Mouse (Mus musculus) thymus, adult 2 months (tissue): Measurements from ENCODE around the gene Teddm1a. TPM values are rescaled to one million over a fixed set of nuclear protein-coding genes. Genes with fewer than 3 reads are reported as not detected.
"Not testable (repeated sequence)": the region's sequence is repeated elsewhere in the genome, so short reads cannot be mapped to it uniquely, and the experiment has no call there.

Source experiments
- DNase-seq: peaks from one replicate; pipeline ENCODE4 v3.0.0; 2021
- H3K27ac ChIP-seq: fragments of 200-500 bp; 2 replicates; pipeline ENCODE4 v1.5.1; 2012; ENCODE audit warnings: low read length, control low read depth; ENCODE audit not compliant: control insufficient read depth, insufficient read depth
- H3K27me3 ChIP-seq: fragments of 200-500 bp; 2 replicates; pipeline ENCODE4 v1.6.1; 2012; ENCODE audit warnings: mild to moderate bottlenecking, low read length, moderate library complexity, mixed read lengths; ENCODE audit not compliant: control insufficient read depth, insufficient read depth
- H3K36me3 ChIP-seq: fragments of 200-500 bp; 2 replicates; pipeline ENCODE4 v1.6.1; 2012; ENCODE audit warnings: mild to moderate bottlenecking, low read length, moderate library complexity; ENCODE audit not compliant: control insufficient read depth, insufficient read depth
- H3K4me1 ChIP-seq: fragments of 200-500 bp; replicated peaks from 2 replicates; pipeline ENCODE4 v1.6.1; 2012; ENCODE audit warnings: low read length; ENCODE audit not compliant: control insufficient read depth, insufficient read depth
- H3K4me3 ChIP-seq: fragments of 200-500 bp; 2 replicates; pipeline ENCODE4 v1.5.1; 2012; ENCODE audit warnings: mild to moderate bottlenecking, low read length, control low read depth, moderate library complexity; ENCODE audit not compliant: control insufficient read depth, insufficient read depth
- CTCF ChIP-seq: fragments of 200-500 bp; IDR thresholded peaks from 2 replicates; pipeline ENCODE4 v1.5.1; 2012; ENCODE audit warnings: mild to moderate bottlenecking, control low read depth, low read length, moderate library complexity, borderline replicate concordance; ENCODE audit not compliant: control insufficient read depth, poor library complexity, insufficient read depth; ENCODE audit errors: extremely low read depth
- POLR2A ChIP-seq: fragments of 200-500 bp; IDR thresholded peaks from 2 replicates; pipeline ENCODE4 v1.6.1; 2012; ENCODE audit warnings: mild to moderate bottlenecking, low read length, control low read depth, moderate library complexity; ENCODE audit not compliant: control insufficient read depth, poor library complexity, insufficient read depth; ENCODE audit errors: extremely low read depth
- WGBS: fragments of 180-500 bp; shearing (Covaris S2); methylation state at CpG from one replicate; pipeline ENCODE4 v1.1.7; 2018; 5-methylcytosine and 5-hydroxymethylcytosine counted together
- polyA plus RNA-seq: library from polyadenylated mRNA; depleted of rRNA; stranded (reverse); fragments of >200 nt; gene quantifications from 2 replicates; pipeline ENCODE4 v1.2.3, GENCODE M21; 2012

The Teddm1a gene
- polyA plus RNA-seq, 1 experiment = not detected

DNA sequence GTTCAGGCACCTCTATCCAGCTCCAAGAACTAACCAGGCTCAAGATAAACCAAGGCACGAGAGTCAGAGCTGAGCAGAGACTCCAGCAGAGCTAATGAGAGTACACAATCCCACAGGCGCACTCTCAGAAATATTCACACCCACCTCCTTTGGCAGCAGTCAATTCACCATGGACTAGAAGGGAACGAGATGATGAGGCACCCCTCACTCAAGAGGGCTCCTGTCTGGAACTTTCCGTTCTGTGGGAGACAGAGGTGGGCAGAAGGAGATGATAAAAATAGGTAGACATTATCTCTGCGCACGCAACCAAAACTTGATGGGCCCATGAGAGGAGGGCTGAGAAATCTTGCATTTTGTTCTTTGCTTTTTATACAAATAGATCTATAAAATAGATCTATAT lies 17.5 kb upstream of the Teddm1a start, which contains the start of gene Teddm1b:
TSS of gene Teddm1b (plus strand) at position 301 of the 400 bp plus-strand sequence.
- no peak within 1 kb of the TSS for H3K4me3 ChIP-seq
- no peaks in the 10 kb centered on the region for H3K4me1 ChIP-seq
- TF ChIP-seq POLR2A = no peak
- no peak for TF ChIP-seq CTCF
- H3K36me3 ChIP-seq = no peaks in the 10 kb centered on the region
- H3K27ac ChIP-seq = no peak within 1 kb of the TSS
- no peaks in the 10 kb centered on the region for H3K27me3 ChIP-seq
- DNase-seq = no peak
- 94% methylated on average over 6 of the region's 6 CpGs for WGBS

DNA sequence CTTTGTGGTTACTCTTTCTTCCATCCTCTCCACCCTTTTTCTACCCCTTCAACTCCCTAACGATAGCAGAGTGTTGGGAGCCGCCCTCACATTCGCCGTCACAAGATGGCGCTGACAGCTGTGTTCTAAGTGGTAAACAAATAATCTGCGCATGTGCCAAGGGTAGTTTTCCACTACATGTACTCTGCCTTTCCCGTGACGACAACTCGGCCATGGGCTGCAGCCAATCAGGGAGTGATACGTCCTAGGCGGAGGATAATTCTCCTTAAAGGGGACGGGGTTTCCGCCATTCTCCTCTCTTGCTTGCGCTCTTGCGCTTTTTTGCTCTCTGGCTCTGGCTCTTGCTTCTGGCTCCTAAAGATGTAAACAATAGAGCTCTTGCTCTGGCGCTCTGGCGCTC lies 11.2 kb upstream of the Teddm1a start:
- not testable (repeated sequence) for DNase-seq, H3K36me3 ChIP-seq, H3K4me1 ChIP-seq, H3K4me3 ChIP-seq, H3K27ac ChIP-seq, H3K27me3 ChIP-seq
- WGBS = 98% methylated on average over 17 of the region's 17 CpGs

GRCm38 (mm10) chr1:153886024-153886633 lies 5.4 kb upstream of the Teddm1a start:
- H3K36me3 ChIP-seq = no peaks in the 10 kb centered on the region
- 72% methylated on average over 17 of the region's 17 CpGs for WGBS
- no peak overlapping the region for H3K27ac ChIP-seq
- no peak overlapping the region for H3K4me3 ChIP-seq
- DNase-seq = no peak
- no peaks in the 10 kb centered on the region for H3K4me1 ChIP-seq
- H3K27me3 ChIP-seq = no peaks in the 10 kb centered on the region
- TF ChIP-seq CTCF = no peak
- no peak for TF ChIP-seq POLR2A

GRCm38 (mm10) chr1:153890121-153890520 lies 1.4 kb upstream of the Teddm1a start:
- Histone ChIP-seq H3K27ac (no peak overlapping the region), H3K4me3 (no peak overlapping the region), H3K36me3 (no peaks in the 10 kb centered on the region), H3K27me3 (no peaks in the 10 kb centered on the region), H3K4me1 (no peaks in the 10 kb centered on the region)
- TF ChIP-seq POLR2A (no peak), CTCF (no peak)
- DNase-seq = no peak
- 98% methylated on average over 10 of the region's 10 CpGs for WGBS

GRCm38 (mm10) chr1:153893746-153894145 lies 2.2 kb downstream of the Teddm1a start:
- Histone ChIP-seq H3K27me3 (no peaks in the 10 kb centered on the region), H3K4me1 (no peaks in the 10 kb centered on the region), H3K4me3 (no peak overlapping the region), H3K36me3 (no peaks in the 10 kb centered on the region), H3K27ac (no peak overlapping the region)
- no peak for DNase-seq
- WGBS = 71% methylated on average over 2 of the region's 2 CpGs
- TF ChIP-seq POLR2A (no peak), CTCF (no peak)

DNA sequence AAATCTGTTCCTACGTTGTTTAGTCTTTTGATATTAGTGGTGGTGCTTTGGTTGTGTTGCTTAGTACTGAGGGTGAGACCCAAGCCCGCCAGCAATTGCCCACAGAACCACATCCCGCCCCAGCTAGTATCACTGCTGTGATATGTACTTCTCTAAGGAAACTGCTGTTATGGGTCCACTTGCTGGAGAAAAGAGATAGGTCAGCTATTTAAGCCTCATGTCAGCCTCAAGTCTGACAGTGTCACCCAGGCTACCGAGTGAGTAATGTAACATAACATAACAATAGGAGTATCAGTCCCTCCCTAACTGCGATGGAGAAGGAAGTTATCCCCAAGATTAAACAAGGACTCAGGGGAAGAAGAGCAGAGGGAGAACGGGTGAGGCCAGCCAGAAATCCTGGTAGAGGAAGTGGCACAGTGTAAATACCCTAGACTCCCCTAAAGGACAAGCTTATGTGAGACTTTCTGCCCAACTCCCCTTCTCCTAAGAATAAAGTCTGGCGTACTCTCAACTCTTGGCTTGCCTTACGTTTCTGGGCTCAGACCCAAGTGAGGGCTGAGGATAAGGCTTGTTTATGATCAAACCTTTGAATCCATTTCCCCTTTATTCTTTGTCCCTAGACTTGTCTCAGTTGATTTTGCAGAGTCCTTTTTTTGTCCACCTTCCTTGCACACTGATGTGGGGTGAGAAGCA lies 2.8 kb downstream of the Teddm1a start:
- TF ChIP-seq POLR2A (no peak), CTCF (no peak)

DNA sequence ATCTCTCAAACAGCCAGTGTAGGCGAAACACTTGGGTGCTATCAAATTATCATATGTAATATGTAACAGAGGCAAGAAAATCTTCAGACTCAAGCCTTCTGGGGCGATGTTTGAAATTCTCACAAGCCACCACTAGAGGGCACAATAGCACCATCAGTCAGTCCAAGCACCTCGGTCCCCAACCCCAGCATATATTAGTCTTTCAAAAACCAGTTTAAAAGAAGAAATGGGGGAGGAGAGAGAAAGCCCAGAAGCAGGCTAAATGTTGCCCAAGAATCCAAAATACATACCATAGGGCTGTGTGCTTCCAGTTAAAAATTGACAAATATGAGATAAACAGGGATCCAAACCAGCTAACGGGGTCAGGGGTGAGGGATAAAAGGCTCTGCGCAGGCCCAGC lies 3.4 kb downstream of the Teddm1a start:
- Histone ChIP-seq H3K27ac (no peak overlapping the region), H3K27me3 (no peaks in the 10 kb centered on the region), H3K4me3 (no peak overlapping the region), H3K4me1 (peaks cover 5% of the 10 kb centered on the region), H3K36me3 (no peaks in the 10 kb centered on the region)
- TF ChIP-seq CTCF = no peak
- TF ChIP-seq POLR2A = no peak
- 42% methylated on average over 5 of the region's 5 CpGs for WGBS
- DNase-seq = peak; percentile 66

More for the DNA sequence above, 2.8 kb downstream of the Teddm1a start:
- Histone ChIP-seq H3K27ac (no peak overlapping the region), H3K27me3 (no peaks in the 10 kb centered on the region), H3K4me1 (peaks cover 5% of the 10 kb centered on the region), H3K36me3 (no peaks in the 10 kb centered on the region), H3K4me3 (no peak overlapping the region)
- 49% methylated on average over 8 of the region's 8 CpGs for WGBS
- DNase-seq = no peak

DNA sequence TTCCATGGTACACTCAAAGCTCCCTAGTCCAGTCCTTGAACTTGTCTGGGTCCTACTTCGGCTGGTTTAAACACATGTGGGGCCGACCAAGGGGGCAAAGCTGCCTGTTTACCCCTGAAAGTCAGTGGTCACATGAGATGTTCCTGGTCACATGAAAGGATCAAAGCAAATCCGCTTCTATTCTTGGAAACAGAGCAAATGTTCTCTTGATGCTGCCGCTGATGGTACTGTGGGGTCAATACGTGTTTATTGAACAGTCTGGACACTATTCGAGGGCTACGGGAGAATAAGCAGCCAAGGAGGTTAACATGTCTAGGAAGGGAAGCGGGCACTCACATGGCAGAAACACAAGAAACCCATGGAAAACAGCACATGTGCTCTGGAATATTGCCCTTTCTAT lies 5.7 kb downstream of the Teddm1a start:
- 98% methylated on average over 8 of the region's 8 CpGs for WGBS
- no peaks in the 10 kb centered on the region for H3K27me3 ChIP-seq
- peaks cover 13% of the 10 kb centered on the region for H3K4me1 ChIP-seq
- no peak overlapping the region for H3K27ac ChIP-seq
- DNase-seq = no peak
- no peaks in the 10 kb centered on the region for H3K36me3 ChIP-seq
- H3K4me3 ChIP-seq = no peak overlapping the region
- TF ChIP-seq POLR2A = no peak
- TF ChIP-seq CTCF = no peak
